Mouse (Mus musculus) midbrain, embryonic 11.5 days (tissue): ENCODE measurements around the gene Plgrkt. TPM values are rescaled to one million over a fixed set of nuclear protein-coding genes. Genes with fewer than 3 reads are reported as not detected.
"Not testable (repeated sequence)": the region's sequence is repeated elsewhere in the genome, so short reads cannot be mapped to it uniquely, and the experiment has no call there.

ENCODE experiments used
- ATAC-seq: fragments of 200-750 bp; cut with Nextera tagmentation; 2 replicates; pipeline ENCODE4 v1.8.0; 2017; ENCODE audit warnings: moderate TSS enrichment, moderate library complexity; ENCODE audit not compliant: low FRiP score
- DNase-seq: peaks from one replicate; pipeline ENCODE4 v3.0.0; 2015; ENCODE audit warnings: low spot score; ENCODE audit errors: missing footprints
- H3K27ac ChIP-seq: fragments of 300-500 bp; sonication (generic); 2 replicates; pipeline ENCODE4 v1.5.1; 2014; ENCODE audit warnings: low read depth, low read length
- H3K27me3 ChIP-seq: fragments of 300-500 bp; sonication (generic); 2 replicates; pipeline ENCODE4 v1.6.1; 2014; ENCODE audit warnings: mild to moderate bottlenecking, low read length, moderate library complexity, mixed read lengths; ENCODE audit not compliant: control insufficient read depth, insufficient read depth
- H3K36me3 ChIP-seq: fragments of 300-500 bp; sonication (generic); 2 replicates; pipeline ENCODE4 v1.6.1; 2014; ENCODE audit warnings: mild to moderate bottlenecking, low read length, moderate library complexity, mixed read lengths; ENCODE audit not compliant: control insufficient read depth, insufficient read depth
- H3K4me1 ChIP-seq: fragments of 300-500 bp; sonication (generic); 2 replicates; pipeline ENCODE4 v1.6.1; 2014; ENCODE audit warnings: low read length; ENCODE audit not compliant: control insufficient read depth, insufficient read depth
- H3K4me2 ChIP-seq: fragments of 300-500 bp; sonication (generic); 2 replicates; pipeline ENCODE4 v1.6.1; 2014; ENCODE audit warnings: mild to moderate bottlenecking, moderate library complexity
- H3K4me3 ChIP-seq: fragments of 300-500 bp; sonication (generic); 2 replicates; pipeline ENCODE4 v1.5.1; 2014; ENCODE audit warnings: low read depth, low read length
- H3K9ac ChIP-seq: fragments of 300-500 bp; sonication (generic); 2 replicates; pipeline ENCODE4 v1.6.1; 2014; ENCODE audit warnings: low read length
- H3K9me3 ChIP-seq: fragments of 300-500 bp; sonication (generic); 2 replicates; pipeline ENCODE4 v1.6.1; 2016; ENCODE audit warnings: low read length; ENCODE audit not compliant: control insufficient read depth
- WGBS: fragments of 180-500 bp; shearing (Covaris S2); extraction: QIAGEN DNeasy Blood & Tissue Kit; methylation state at CpG from one replicate; pipeline ENCODE4 v1.1.7; 2014; 5-methylcytosine and 5-hydroxymethylcytosine counted together
- polyA plus RNA-seq: library from polyadenylated mRNA; unstranded; fragments of >200 nt; fragmentation: Nextera tagmentation; extraction: Ambion mirVana; gene quantifications from 2 replicates; pipeline ENCODE4 v1.2.1, GENCODE M21; 2014

Gene Plgrkt
- polyA plus RNA-seq, result 60.4 and 68.1 TPM in 2 replicates

DNA sequence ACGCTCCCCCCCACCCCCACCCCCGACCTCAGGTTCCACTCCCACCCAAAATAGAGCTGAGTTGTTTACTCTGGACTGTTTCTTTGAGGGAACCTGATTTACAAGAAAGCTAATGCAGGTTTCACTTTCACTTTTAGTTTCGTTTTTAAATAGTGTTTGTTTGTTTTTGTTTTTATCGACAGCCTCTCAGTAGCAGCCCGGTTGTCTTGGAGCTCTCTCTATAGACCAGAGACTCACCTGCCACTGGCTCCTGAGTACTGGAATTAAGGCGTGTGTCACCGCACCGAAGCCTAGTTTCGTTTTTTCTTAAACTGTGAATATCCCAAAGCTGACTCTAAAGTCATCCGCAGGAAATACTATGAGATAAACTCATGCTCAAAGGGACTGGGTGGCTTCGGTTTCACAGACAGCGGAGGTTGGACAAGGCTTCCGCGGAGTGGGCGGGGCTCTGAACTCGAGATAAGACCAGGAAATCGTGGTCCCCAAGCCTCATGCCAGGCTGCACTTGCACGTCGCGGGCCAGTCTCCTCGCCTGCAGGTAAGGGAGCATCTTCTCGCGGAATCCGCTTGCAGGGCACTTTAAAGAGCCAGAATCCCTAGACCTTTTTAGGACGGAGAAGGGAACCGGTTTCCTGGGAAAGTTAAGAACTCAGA lies at the start of gene Plgrkt, which contains the start of gene Cd274:
Plgrkt (minus strand) TSS at position 422 of the 654 bp plus-strand sequence.
Cd274 (plus strand) TSS at position 487 of the 654 bp plus-strand sequence.
- H3K27ac ChIP-seq, result no peak within 1 kb of the TSS
- H3K36me3 ChIP-seq, result no peaks in the 10 kb centered on the region
- peak within 1 kb of the TSS; percentile 49 for H3K4me2 ChIP-seq
- H3K4me1 ChIP-seq, result peaks cover 3% of the 10 kb centered on the region; the same call in 1 of the 2 replicates
- peak within 1 kb of the TSS; percentile 4; the same call in 1 of the 2 replicates for H3K9ac ChIP-seq
- ATAC-seq (no peak), DNase-seq (peak; percentile 88)
- WGBS, result 6% methylated on average over 26 of the region's 26 CpGs
- H3K9me3 ChIP-seq, result no peaks in the 10 kb centered on the region
- peak within 1 kb of the TSS; percentile 32 for H3K4me3 ChIP-seq
- H3K27me3 ChIP-seq, result no peaks in the 10 kb centered on the region; the same call in 1 of the 2 replicates

DNA sequence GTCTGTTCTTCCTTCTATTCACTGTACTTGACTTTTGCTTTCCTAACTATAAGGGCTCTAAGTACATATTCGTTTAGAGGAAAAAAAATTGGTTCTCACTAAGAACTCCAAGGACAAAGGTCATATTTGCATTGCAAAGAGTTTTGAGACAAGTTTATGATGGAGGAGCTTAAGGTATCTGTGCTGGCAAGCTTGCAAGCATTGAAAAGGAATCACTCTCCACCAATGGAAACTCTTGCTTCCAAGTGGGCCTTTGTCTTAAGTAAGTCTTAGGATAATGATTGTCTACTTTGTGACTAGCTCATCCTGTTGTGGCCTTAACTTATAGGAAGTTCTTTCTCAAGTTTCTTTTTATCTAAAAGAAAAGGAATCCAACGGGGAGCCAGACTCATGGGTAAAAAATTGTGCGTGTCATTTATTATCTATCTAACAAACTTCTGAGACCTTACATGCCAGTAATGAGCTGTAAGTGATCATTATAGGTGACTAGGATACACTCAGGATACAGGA lies 49.3 kb upstream of the Plgrkt start:
- H3K9ac ChIP-seq, result no peak overlapping the region
- DNase-seq (peak; percentile 37), ATAC-seq (no peak)
- WGBS, result 80% methylated on average over 3 of the region's 3 CpGs
- H3K4me1 ChIP-seq, result no peaks in the 10 kb centered on the region
- no peaks in the 10 kb centered on the region for H3K36me3 ChIP-seq
- no peak overlapping the region for H3K27ac ChIP-seq
- no peak overlapping the region for H3K4me3 ChIP-seq
- H3K27me3 ChIP-seq, result no peaks in the 10 kb centered on the region
- no peaks in the 10 kb centered on the region for H3K9me3 ChIP-seq
- H3K4me2 ChIP-seq, result no peak overlapping the region

DNA sequence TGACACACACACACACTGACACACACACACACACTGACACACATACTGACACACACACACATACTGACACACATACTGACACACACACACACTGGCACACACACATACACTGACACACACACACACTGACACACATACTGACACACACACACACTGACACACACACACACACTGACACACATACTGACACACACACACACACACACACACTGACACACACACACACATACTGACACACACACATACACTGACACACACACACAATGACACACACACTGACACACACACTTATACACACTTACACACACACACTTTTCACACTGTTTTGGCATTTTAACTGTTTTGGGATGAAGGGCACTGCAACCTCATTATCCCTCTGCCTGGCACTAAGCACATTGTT lies 47.7 kb upstream of the Plgrkt start:
- H3K4me2 ChIP-seq, DNase-seq, H3K4me1 ChIP-seq, H3K4me3 ChIP-seq, ATAC-seq, H3K27ac ChIP-seq, H3K36me3 ChIP-seq, H3K27me3 ChIP-seq, H3K9me3 ChIP-seq, H3K9ac ChIP-seq: not testable (repeated sequence)

DNA sequence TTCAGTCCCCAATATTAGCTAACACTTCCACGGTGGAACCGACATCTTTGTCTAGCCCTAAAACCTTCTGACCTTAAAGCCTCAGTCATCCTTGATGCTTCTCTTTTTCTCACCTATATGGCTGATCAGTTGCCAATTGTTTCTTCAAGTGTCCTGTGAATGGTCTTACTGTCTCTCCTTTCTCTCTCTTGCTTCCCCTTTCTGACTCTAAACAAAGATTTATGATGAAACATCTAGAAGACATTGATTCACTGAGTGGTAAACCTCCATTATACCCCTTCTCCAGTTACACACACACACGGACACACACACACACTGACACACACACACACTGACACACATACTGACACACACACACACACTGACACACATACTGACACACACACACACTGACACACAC lies 47.3 kb upstream of the Plgrkt start:
- Histone ChIP-seq H3K9ac (no peak overlapping the region), H3K27me3 (no peaks in the 10 kb centered on the region), H3K4me3 (no peak overlapping the region), H3K4me1 (no peaks in the 10 kb centered on the region), H3K4me2 (no peak overlapping the region), H3K9me3 (no peaks in the 10 kb centered on the region), H3K36me3 (no peaks in the 10 kb centered on the region), H3K27ac (no peak overlapping the region)
- 81% methylated on average over 3 of the region's 3 CpGs for WGBS
- ATAC-seq (no peak), DNase-seq (no peak)

DNA sequence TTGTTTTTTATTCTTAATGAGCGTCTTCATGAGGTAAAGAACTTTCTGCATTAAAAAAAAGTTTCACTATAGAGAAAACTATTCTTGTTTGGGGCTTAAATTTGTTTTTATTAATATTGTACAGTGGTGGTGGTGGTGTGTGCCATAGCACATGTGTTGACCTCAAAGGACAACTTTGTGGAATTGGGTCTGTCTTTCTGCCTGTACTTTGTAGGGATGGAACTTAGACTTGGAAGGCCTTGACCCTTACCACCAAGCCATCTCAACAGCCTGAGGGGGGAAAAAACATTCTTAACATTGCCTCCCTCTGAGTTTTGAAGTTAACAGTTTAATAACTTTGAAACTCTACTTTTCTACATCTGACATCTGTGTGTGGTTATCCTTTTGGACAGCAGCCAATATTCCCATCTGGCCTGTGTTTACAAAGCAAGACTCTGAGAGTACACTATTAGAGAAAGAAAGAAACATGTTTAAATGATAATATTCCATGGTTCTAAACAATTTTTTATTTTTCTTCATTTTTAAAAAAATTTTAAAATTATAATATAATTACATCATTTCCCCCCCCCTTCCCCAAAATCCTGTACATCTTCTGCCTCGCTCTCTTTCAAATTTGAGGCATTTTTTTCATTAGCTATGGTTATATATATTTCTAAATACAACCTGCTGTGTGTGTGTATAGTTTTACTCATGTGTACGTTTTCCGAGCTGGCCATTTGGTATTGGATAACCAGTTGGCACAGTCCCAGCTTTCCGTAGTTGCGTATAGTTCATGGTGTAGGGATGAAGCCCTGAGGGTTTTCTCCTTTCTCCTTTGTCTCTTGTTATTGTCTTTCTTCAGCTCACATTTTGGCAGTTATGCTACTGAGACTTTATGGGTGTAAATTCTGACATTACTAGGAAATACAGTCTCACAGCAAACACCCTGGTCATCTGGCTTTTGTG lies 45.6 kb upstream of the Plgrkt start:
- no peaks in the 10 kb centered on the region for H3K27me3 ChIP-seq
- no peak overlapping the region for H3K9ac ChIP-seq
- DNase-seq (no peak), ATAC-seq (no peak)
- H3K27ac ChIP-seq, result no peak overlapping the region
- H3K4me2 ChIP-seq, result no peak overlapping the region
- no peaks in the 10 kb centered on the region for H3K4me1 ChIP-seq
- no peak overlapping the region for H3K4me3 ChIP-seq
- no peaks in the 10 kb centered on the region for H3K36me3 ChIP-seq
- H3K9me3 ChIP-seq, result no peaks in the 10 kb centered on the region
- WGBS, result 85% methylated on average over 6 of the region's 6 CpGs

DNA sequence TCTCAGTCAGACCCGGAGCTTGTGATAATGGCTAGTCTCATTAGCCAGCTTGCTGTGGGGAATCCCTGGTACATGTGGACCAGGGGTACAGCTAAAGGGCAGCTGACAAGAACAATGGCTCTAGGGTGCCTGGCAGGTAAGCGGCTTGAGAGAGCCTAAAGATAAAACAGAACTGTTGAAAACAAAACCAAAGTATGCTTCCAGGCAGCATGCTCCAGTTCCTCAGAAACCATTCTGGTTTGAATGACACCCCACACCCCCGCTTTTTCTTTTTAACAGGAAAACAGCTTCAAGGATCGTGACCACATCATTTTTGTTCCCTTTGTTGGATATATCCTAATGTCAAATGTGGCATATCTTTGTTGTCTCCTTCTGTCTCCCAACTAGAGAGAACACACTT lies 43.4 kb upstream of the Plgrkt start, which contains the start of gene Pdcd1lg2:
Pdcd1lg2 (plus strand) TSS at position 301 of the 400 bp plus-strand sequence.
- Histone ChIP-seq H3K9me3 (no peaks in the 10 kb centered on the region), H3K4me1 (no peaks in the 10 kb centered on the region), H3K36me3 (no peaks in the 10 kb centered on the region), H3K9ac (no peak within 1 kb of the TSS), H3K4me3 (no peak within 1 kb of the TSS), H3K4me2 (no peak within 1 kb of the TSS), H3K27ac (no peak within 1 kb of the TSS), H3K27me3 (no peaks in the 10 kb centered on the region)
- DNase-seq, result no peak
- no peak for ATAC-seq
- 88% methylated on average over 4 of the region's 4 CpGs for WGBS

DNA sequence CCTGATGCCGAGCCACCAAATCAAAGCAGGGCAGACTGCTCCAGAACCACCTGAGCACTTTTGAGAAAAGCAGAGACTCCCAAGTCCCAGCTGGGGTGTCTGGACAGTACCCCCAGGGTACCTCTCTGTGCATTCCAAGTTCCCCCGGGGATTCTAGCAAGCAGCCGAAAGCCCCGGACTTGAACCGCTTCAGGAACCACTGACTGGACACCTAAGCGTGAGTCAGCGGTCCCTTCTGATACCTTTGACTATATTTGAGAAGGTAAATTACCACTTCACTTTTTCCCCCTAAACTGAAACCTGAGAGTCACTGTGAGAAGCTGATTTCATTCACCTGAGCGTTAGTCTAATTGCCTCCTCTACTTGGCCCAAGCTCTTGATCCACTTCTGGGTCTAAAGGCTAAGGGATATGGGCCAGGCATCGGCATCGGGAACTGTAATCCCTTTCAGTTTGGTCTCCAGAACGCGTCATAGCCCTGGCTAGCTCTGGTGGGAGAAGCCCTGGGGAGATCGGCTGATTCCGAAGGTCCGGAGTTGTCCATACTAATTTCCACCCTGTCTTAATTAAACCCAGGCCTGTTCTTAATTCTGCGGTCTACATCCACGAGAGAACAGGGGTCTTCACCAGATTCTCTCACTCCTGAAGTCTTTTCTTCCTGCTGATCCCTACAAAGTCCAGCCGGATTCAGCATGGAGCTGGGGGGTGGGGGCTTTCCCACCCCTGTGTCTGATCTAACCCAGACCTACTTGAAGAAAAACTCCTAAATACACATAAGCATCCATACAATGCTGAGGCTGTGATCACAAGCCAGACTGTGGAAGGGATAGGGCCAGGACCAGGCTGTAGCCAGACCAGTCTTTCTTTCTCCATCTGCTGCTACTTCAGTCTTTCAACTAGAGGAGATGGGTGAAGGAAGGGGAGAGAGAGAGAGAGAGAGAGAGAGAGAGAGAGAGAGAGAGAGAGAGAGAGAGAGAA lies 39.1 kb upstream of the Plgrkt start:
- ATAC-seq, result no peak
- Histone ChIP-seq H3K27me3 (no peaks in the 10 kb centered on the region), H3K9ac (no peak overlapping the region), H3K9me3 (no peaks in the 10 kb centered on the region), H3K27ac (no peak overlapping the region), H3K4me1 (no peaks in the 10 kb centered on the region), H3K4me2 (no peak overlapping the region), H3K36me3 (no peaks in the 10 kb centered on the region), H3K4me3 (no peak overlapping the region)
- DNase-seq, result no peak
- 78% methylated on average over 18 of the region's 18 CpGs for WGBS

DNA sequence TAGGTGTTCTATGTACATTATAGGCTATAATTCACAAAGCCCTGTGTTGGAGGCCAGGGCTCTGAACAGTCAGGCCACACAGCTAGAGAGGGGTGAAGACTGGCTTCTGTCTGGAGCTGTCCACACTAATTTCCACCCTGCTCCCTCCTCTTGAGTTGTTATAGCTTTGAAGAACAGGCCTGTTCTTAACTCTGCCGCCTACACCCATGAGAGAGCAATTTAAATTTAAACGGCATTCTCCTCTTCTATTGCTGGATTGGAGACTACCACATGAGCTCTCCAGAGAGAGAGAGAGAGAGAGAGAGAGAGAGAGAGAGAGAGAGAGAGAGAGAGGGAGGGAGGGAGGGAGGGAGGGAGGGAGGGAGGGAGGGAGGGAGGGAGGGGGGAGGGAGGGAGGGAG lies 38.2 kb upstream of the Plgrkt start:
- Histone ChIP-seq H3K4me3 (no peak overlapping the region), H3K4me2 (no peak overlapping the region), H3K9ac (no peak overlapping the region), H3K27ac (no peak overlapping the region), H3K27me3 (no peaks in the 10 kb centered on the region), H3K4me1 (no peaks in the 10 kb centered on the region), H3K9me3 (no peaks in the 10 kb centered on the region), H3K36me3 (no peaks in the 10 kb centered on the region)
- 68% methylated on average over 2 of the region's 2 CpGs for whole genome bisulfite sequencing
- no peak for DNase-seq
- no peak for ATAC-seq
